Mouse (Mus musculus): ENCODE data around the gene Rhof. TPM values are rescaled to one million over a fixed set of nuclear protein-coding genes. Genes with fewer than 3 reads are reported as not detected.

The Rhof gene
- polyA plus RNA-seq, 1 experiment, result 13.4 TPM

DNA sequence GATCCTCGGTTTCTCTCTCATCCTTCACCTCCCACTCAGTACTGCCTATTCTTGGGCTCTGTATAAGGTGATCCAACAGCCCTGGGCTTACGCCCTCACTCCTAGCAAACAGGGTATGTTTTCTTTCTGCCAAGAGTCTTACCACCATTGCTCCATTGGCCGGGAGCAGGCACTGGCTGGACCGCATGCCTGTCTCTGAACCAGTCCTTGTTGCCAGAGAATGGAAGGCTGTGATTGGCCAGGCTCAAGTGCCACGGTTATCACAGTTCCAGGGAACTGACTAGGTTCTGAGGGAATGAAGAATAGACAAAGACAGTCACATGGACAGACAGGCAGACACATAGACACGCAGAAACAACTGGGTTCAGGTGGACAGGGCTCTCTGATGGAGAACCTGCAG is 27.7 kb downstream of the Rhof start:
- WGBS, result 92% methylated on average over 6 of the region's 6 CpGs
- no peak for DNase-seq
- H3K27me3 ChIP-seq (replicated peaks; ENCODE audit: control insufficient read depth, insufficient read depth, low read length), result no peaks in the 10 kb centered on the region
- H3K27ac ChIP-seq (ENCODE audit: insufficient read depth, low read depth, low read length), result no peak overlapping the region
- H3K36me3 ChIP-seq (ENCODE audit: control insufficient read depth, insufficient read depth, low read length), result no peaks in the 10 kb centered on the region
- TF ChIP-seq CTCF (conservative IDR thresholded peaks at IDR 0.05; ENCODE audit: insufficient read depth, insufficient read length, low read depth, low read length), result no peak
- TF ChIP-seq POLR2A (IDR thresholded peaks at IDR 0.05; ENCODE audit: low read depth, low read length), result no peak
- H3K4me3 ChIP-seq (ENCODE audit: insufficient read depth, low read depth, low read length), result no peak overlapping the region
- peaks cover 11% of the 10 kb centered on the region; the same call in 1 of the 2 replicates for H3K4me1 ChIP-seq (ENCODE audit: control insufficient read depth, insufficient read depth, low read length)

DNA sequence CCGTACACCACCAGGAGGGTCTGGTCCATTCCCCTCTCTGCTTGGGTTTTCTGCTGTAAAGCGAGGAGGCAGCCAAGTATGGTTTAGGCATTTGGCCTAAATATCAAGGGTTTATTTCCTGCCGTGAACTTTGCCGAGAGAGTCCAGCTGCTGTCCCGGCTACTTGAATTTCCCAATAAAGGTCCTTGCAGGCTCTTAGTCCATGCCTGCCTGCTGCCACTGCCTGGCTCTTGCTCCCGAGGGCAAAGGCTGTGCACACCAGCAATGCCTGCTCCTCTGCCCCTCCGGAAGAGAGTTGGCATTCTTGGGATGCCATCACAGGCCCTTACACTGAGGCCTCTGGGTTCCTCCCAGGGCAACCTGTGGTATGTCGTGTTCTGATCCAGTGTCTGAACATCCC is 28.9 kb downstream of the Rhof start:
- DNase-seq, result peak; percentile 93
- no peak for TF ChIP-seq CTCF (conservative IDR thresholded peaks at IDR 0.05; ENCODE audit: insufficient read depth, insufficient read length, low read depth, low read length)
- no peak for TF ChIP-seq POLR2A (IDR thresholded peaks at IDR 0.05; ENCODE audit: low read depth, low read length)
- Histone ChIP-seq H3K36me3 (ENCODE audit: control insufficient read depth, insufficient read depth, low read length) (no peaks in the 10 kb centered on the region), H3K4me1 (ENCODE audit: control insufficient read depth, insufficient read depth, low read length) (peaks cover 11% of the 10 kb centered on the region; the same call in 1 of the 2 replicates), H3K4me3 (ENCODE audit: insufficient read depth, low read depth, low read length) (no peak overlapping the region), H3K27me3 (replicated peaks; ENCODE audit: control insufficient read depth, insufficient read depth, low read length) (no peaks in the 10 kb centered on the region), H3K27ac (ENCODE audit: insufficient read depth, low read depth, low read length) (peak overlapping the region; percentile 63)
- WGBS, result 40% methylated on average over 8 of the region's 8 CpGs

DNA sequence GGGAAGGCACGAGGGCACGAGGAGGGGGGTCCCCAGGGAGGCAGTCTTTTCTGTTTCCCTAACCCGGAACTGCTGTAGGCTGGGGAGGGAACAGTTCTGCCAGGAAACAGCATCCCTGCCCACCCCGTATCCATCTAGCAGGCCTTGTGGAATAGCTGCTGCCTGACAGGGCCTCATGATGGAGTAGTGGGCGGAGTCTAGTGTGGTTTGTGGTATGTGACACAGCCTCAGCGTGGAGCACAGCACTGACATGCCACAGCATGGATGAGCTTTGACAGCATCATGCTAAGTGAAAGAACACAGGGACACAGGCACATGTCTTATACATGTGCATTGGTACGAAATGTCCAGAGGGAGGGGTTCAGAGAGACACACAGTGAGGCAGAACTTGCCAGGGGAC is 30.1 kb downstream of the Rhof start:
- Histone ChIP-seq H3K36me3 (ENCODE audit: control insufficient read depth, insufficient read depth, low read length) (no peaks in the 10 kb centered on the region), H3K4me1 (ENCODE audit: control insufficient read depth, insufficient read depth, low read length) (peaks cover 11% of the 10 kb centered on the region; the same call in 1 of the 2 replicates), H3K27me3 (replicated peaks; ENCODE audit: control insufficient read depth, insufficient read depth, low read length) (no peaks in the 10 kb centered on the region), H3K4me3 (ENCODE audit: insufficient read depth, low read depth, low read length) (no peak overlapping the region), H3K27ac (ENCODE audit: insufficient read depth, low read depth, low read length) (no peak overlapping the region)
- TF ChIP-seq CTCF (conservative IDR thresholded peaks at IDR 0.05; ENCODE audit: insufficient read depth, insufficient read length, low read depth, low read length) (no peak), POLR2A (IDR thresholded peaks at IDR 0.05; ENCODE audit: low read depth, low read length) (no peak)
- 65% methylated on average over 7 of the region's 7 CpGs for WGBS
- DNase-seq, result no peak

DNA sequence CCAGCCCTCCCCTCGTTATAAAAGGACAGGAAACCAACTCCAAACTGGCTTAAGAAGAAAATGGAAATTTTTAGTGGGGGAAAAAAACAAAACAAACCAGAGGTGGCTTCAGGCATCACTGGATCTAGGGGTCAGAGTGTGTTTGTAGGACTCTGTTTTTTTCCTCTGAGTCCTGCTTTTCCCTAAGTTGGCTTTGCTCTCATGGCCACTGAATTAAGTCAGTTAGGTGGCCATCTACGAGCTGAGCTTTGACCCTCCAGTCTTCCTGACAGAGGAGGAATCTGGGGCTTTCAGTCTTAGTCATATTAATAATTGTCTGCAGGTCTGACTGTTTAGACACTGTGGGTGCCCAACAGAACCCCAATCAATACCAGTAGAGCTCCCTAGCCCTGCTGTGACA is 34.0 kb downstream of the Rhof start:
- Histone ChIP-seq H3K36me3 (ENCODE audit: control insufficient read depth, insufficient read depth, low read length) (no peaks in the 10 kb centered on the region), H3K4me3 (ENCODE audit: insufficient read depth, low read depth, low read length) (no peak overlapping the region), H3K27ac (ENCODE audit: insufficient read depth, low read depth, low read length) (peak overlapping the region; percentile 54; the same call in 1 of the 2 replicates), H3K27me3 (replicated peaks; ENCODE audit: control insufficient read depth, insufficient read depth, low read length) (no peaks in the 10 kb centered on the region), H3K4me1 (ENCODE audit: control insufficient read depth, insufficient read depth, low read length) (peaks cover 6% of the 10 kb centered on the region; the same call in 1 of the 2 replicates)
- peak; percentile 72 for DNase-seq
- 55% methylated on average over 2 of the region's 2 CpGs for WGBS
- TF ChIP-seq CTCF (conservative IDR thresholded peaks at IDR 0.05; ENCODE audit: insufficient read depth, insufficient read length, low read depth, low read length), result no peak
- no peak for TF ChIP-seq POLR2A (IDR thresholded peaks at IDR 0.05; ENCODE audit: low read depth, low read length)

DNA sequence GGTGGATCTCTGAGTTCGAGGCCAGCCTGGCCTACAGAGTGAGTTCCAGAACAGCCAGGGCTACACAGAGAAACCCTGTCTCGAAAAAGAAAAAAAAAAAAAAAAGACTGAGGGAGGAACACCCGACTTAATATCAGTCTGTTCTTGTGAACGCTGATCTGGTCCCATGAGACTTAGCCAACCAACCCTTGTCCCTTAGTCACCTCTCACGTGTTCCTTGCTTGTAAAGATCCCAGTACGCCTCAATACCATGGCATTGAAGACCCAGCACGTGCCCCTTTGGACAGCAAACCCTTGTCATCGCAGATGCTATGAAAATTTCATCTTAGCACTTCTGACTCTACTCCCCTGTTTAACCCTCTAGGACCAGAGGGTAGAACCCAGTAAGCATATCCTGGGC is 36.2 kb downstream of the Rhof start:
- TF ChIP-seq CTCF (conservative IDR thresholded peaks at IDR 0.05; ENCODE audit: insufficient read depth, insufficient read length, low read depth, low read length) (no peak), POLR2A (IDR thresholded peaks at IDR 0.05; ENCODE audit: low read depth, low read length) (no peak)
- no peaks in the 10 kb centered on the region for H3K36me3 ChIP-seq (ENCODE audit: control insufficient read depth, insufficient read depth, low read length)
- H3K27ac ChIP-seq (ENCODE audit: insufficient read depth, low read depth, low read length), result no peak overlapping the region
- 87% methylated on average over 8 of the region's 8 CpGs for WGBS
- peaks cover 7% of the 10 kb centered on the region for H3K4me1 ChIP-seq (ENCODE audit: control insufficient read depth, insufficient read depth, low read length)
- no peaks in the 10 kb centered on the region for H3K27me3 ChIP-seq (replicated peaks; ENCODE audit: control insufficient read depth, insufficient read depth, low read length)
- H3K4me3 ChIP-seq (ENCODE audit: insufficient read depth, low read depth, low read length), result no peak overlapping the region
- peak; percentile 65 for DNase-seq

DNA sequence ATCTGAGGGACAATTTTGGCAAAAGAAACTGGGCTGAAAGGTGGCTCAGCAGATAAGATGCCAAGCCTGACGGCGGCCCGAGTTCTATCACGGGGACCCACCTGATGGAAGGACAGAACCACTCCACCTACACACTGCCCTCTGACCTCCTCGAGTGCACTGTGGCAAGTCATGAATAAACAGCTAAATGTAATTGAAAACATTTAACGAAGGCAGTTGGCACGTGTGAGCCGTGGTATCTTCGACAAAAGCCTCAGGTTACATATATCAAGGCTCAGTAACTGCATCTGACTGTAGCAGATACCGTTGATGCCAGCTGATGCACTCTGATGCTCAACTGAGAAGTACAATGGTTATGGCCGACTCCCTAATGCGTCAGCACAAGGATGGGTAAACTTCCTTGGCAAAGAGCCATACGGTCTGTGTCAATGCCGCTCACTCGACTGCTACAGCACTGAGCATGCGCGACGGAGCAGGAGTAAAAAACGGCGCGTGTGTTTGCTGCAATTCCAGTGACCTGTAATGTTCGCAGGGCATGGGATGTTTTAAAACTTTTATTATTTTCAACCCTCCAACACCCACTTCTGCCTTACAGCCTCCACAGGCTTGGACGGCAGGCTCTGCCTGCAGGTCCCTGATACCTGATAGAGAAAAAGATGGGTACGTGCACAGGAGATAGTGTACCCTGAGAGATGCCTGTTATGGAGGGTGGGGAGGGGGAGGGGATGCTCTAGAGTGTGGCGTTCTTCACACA is 38.1 kb downstream of the Rhof start:
- peaks cover 7% of the 10 kb centered on the region for H3K4me1 ChIP-seq (ENCODE audit: control insufficient read depth, insufficient read depth, low read length)
- WGBS, result 41% methylated on average over 25 of the region's 25 CpGs
- no peaks in the 10 kb centered on the region for H3K27me3 ChIP-seq (replicated peaks; ENCODE audit: control insufficient read depth, insufficient read depth, low read length)
- H3K4me3 ChIP-seq (ENCODE audit: insufficient read depth, low read depth, low read length), result no peak overlapping the region
- TF ChIP-seq CTCF (conservative IDR thresholded peaks at IDR 0.05; ENCODE audit: insufficient read depth, insufficient read length, low read depth, low read length) (no peak), POLR2A (IDR thresholded peaks at IDR 0.05; ENCODE audit: low read depth, low read length) (no peak)
- H3K27ac ChIP-seq (ENCODE audit: insufficient read depth, low read depth, low read length), result no peak overlapping the region
- no peaks in the 10 kb centered on the region for H3K36me3 ChIP-seq (ENCODE audit: control insufficient read depth, insufficient read depth, low read length)
- DNase-seq, result peak; percentile 78

DNA sequence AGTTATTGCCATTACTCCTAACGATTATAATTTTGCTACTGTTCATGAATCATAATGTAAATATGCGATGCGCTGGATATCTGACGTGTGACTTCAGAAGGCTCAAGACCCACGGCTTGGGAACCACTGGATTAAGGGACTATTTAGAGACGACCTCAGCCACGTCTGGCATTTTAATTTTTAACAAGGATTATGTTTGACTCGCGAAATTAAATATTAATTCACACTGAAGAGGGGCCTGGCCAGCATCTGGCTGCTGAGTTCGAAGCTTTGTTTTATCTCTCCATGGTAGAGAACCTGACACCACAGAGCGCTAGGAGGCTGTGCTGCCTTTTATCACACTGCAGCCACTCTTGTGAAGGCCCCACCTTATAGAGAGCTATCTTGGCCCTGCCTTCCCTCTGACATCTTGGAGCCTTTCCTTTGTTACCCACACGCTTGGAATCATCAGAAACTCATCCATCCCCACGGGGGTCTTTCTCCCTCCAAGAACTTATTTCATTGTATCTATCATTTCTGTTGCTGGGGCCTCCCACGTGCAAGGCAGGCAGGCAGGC is 39.3 kb downstream of the Rhof start:
- TF ChIP-seq CTCF (conservative IDR thresholded peaks at IDR 0.05; ENCODE audit: insufficient read depth, insufficient read length, low read depth, low read length) (no peak), POLR2A (IDR thresholded peaks at IDR 0.05; ENCODE audit: low read depth, low read length) (no peak)
- peaks cover 7% of the 10 kb centered on the region for H3K4me1 ChIP-seq (ENCODE audit: control insufficient read depth, insufficient read depth, low read length)
- WGBS, result 64% methylated on average over 14 of the region's 14 CpGs
- H3K4me3 ChIP-seq (ENCODE audit: insufficient read depth, low read depth, low read length), result no peak overlapping the region
- H3K27me3 ChIP-seq (replicated peaks; ENCODE audit: control insufficient read depth, insufficient read depth, low read length), result no peaks in the 10 kb centered on the region
- peak; percentile 79 for DNase-seq
- no peaks in the 10 kb centered on the region for H3K36me3 ChIP-seq (ENCODE audit: control insufficient read depth, insufficient read depth, low read length)
- H3K27ac ChIP-seq (ENCODE audit: insufficient read depth, low read depth, low read length), result peak overlapping the region; percentile 28; the same call in 1 of the 2 replicates

Measured in kidney, adult 2 months (tissue).